Mouse (Mus musculus): ENCODE results near the gene Cnot6l. TPM values are rescaled to one million over a fixed set of nuclear protein-coding genes. Genes with fewer than 3 reads are reported as not detected.

The Cnot6l gene
- total RNA-seq, 1 experiment: 8.4 TPM

GRCm38 (mm10) chr5:96183211-96183610 lies 19.2 kb upstream of the Cnot6l start:
- in situ Hi-C loops (cut with MboI; ENCODE audit: low sequenced_read_pairs in 2 of 2, unreplicated experiment in 2 of 2): no loop called here
- no peaks in the 10 kb centered on the region for H3K9me3 ChIP-seq (ENCODE audit: control insufficient read depth, insufficient read depth, low read depth, low read length)
- no peak for TF ChIP-seq HCFC1 (IDR thresholded peaks at IDR 0.05; ENCODE audit: borderline replicate concordance, insufficient read depth, low read length)
- TF ChIP-seq ZNF384 (IDR thresholded peaks at IDR 0.05; ENCODE audit: low read depth, low read length): no peak
- no peak for TF ChIP-seq CHD2 (IDR thresholded peaks at IDR 0.05; ENCODE audit: low read depth, low read length)
- TF ChIP-seq ZC3H11A (IDR thresholded peaks at IDR 0.05; ENCODE audit: borderline replicate concordance, low read depth, low read length): no peak
- no peak for TF ChIP-seq MAFK (IDR thresholded peaks at IDR 0.05; ENCODE audit: insufficient read depth, low read depth, low read length)
- no peaks in the 10 kb centered on the region for H3K36me3 ChIP-seq (ENCODE audit: control insufficient read depth, insufficient read depth, low read length, poor library complexity, severe bottlenecking)
- no peak overlapping the region for H3K4me3 ChIP-seq (ENCODE audit: insufficient read depth in 1 of 2, low read depth in 1 of 2, low read length in 2 of 2, poor library complexity in 1 of 2, severe bottlenecking in 1 of 2)
- no peaks in the 10 kb centered on the region for H3K4me1 ChIP-seq (ENCODE audit: control insufficient read depth in 2 of 2, insufficient read depth in 2 of 2, low read length in 2 of 2, poor library complexity in 1 of 2)
- no peak for DNase-seq (ENCODE audit: low read depth, low spot score)
- no peak overlapping the region for H3K9ac ChIP-seq (ENCODE audit: insufficient read depth, low read depth, low read length, poor library complexity, severe bottlenecking)
- H3K27ac ChIP-seq (ENCODE audit: insufficient read depth, low read depth, low read length, poor library complexity, severe bottlenecking): no peak overlapping the region; the same call in 1 of the 2 replicates

- Histone ChIP-seq H3K27ac (ENCODE audit: insufficient read depth, low read depth, low read length, poor library complexity, severe bottlenecking) (no peak overlapping the region), H3K9me3 (ENCODE audit: control insufficient read depth, insufficient read depth, low read depth, low read length) (no peaks in the 10 kb centered on the region), H3K9ac (ENCODE audit: insufficient read depth, low read depth, low read length, poor library complexity, severe bottlenecking) (no peak overlapping the region), H3K36me3 (ENCODE audit: control insufficient read depth, insufficient read depth, low read length, poor library complexity, severe bottlenecking) (no peaks in the 10 kb centered on the region), H3K4me3 (ENCODE audit: insufficient read depth in 1 of 2, low read depth in 1 of 2, low read length in 2 of 2, poor library complexity in 1 of 2, severe bottlenecking in 1 of 2) (no peak overlapping the region), H3K4me1 (ENCODE audit: control insufficient read depth in 2 of 2, insufficient read depth in 2 of 2, low read length in 2 of 2, poor library complexity in 1 of 2) (no peaks in the 10 kb centered on the region)
- DNase-seq (ENCODE audit: low read depth, low spot score): no peak
- in situ Hi-C loops (cut with MboI; ENCODE audit: low sequenced_read_pairs in 2 of 2, unreplicated experiment in 2 of 2): no loop called here
- TF ChIP-seq ZNF384 (IDR thresholded peaks at IDR 0.05; ENCODE audit: low read depth, low read length): no peak
- no peak for TF ChIP-seq HCFC1 (IDR thresholded peaks at IDR 0.05; ENCODE audit: borderline replicate concordance, insufficient read depth, low read length)
- no peak for TF ChIP-seq CHD2 (IDR thresholded peaks at IDR 0.05; ENCODE audit: low read depth, low read length)
- no peak for TF ChIP-seq ZC3H11A (IDR thresholded peaks at IDR 0.05; ENCODE audit: borderline replicate concordance, low read depth, low read length)
- TF ChIP-seq MAFK (IDR thresholded peaks at IDR 0.05; ENCODE audit: insufficient read depth, low read depth, low read length): no peak
These were observed 12.9 kb upstream of the Cnot6l start for GRCm38 (mm10) chr5:96176879-96177358.

GRCm38 (mm10) chr5:96176121-96176520 lies 12.2 kb upstream of the Cnot6l start:
- Histone ChIP-seq H3K4me3 (ENCODE audit: insufficient read depth in 1 of 2, low read depth in 1 of 2, low read length in 2 of 2, poor library complexity in 1 of 2, severe bottlenecking in 1 of 2) (no peak overlapping the region), H3K9ac (ENCODE audit: insufficient read depth, low read depth, low read length, poor library complexity, severe bottlenecking) (no peak overlapping the region), H3K27ac (ENCODE audit: insufficient read depth, low read depth, low read length, poor library complexity, severe bottlenecking) (no peak overlapping the region), H3K36me3 (ENCODE audit: control insufficient read depth, insufficient read depth, low read length, poor library complexity, severe bottlenecking) (no peaks in the 10 kb centered on the region), H3K4me1 (ENCODE audit: control insufficient read depth in 2 of 2, insufficient read depth in 2 of 2, low read length in 2 of 2, poor library complexity in 1 of 2) (no peaks in the 10 kb centered on the region), H3K9me3 (ENCODE audit: control insufficient read depth, insufficient read depth, low read depth, low read length) (no peaks in the 10 kb centered on the region)
- no peak for TF ChIP-seq ZC3H11A (IDR thresholded peaks at IDR 0.05; ENCODE audit: borderline replicate concordance, low read depth, low read length)
- no peak for TF ChIP-seq MAFK (IDR thresholded peaks at IDR 0.05; ENCODE audit: insufficient read depth, low read depth, low read length)
- TF ChIP-seq HCFC1 (IDR thresholded peaks at IDR 0.05; ENCODE audit: borderline replicate concordance, insufficient read depth, low read length): no peak
- no peak for TF ChIP-seq CHD2 (IDR thresholded peaks at IDR 0.05; ENCODE audit: low read depth, low read length)
- no peak for TF ChIP-seq ZNF384 (IDR thresholded peaks at IDR 0.05; ENCODE audit: low read depth, low read length)
- in situ Hi-C loops (cut with MboI; ENCODE audit: low sequenced_read_pairs in 2 of 2, unreplicated experiment in 2 of 2): no loop called here
- DNase-seq (ENCODE audit: low read depth, low spot score): no peak

- in situ Hi-C loops (cut with MboI; ENCODE audit: low sequenced_read_pairs in 2 of 2, unreplicated experiment in 2 of 2): no loop called here
- no peaks in the 10 kb centered on the region for H3K9me3 ChIP-seq (ENCODE audit: control insufficient read depth, insufficient read depth, low read depth, low read length)
- no peak for DNase-seq (ENCODE audit: low read depth, low spot score)
- no peak overlapping the region for H3K9ac ChIP-seq (ENCODE audit: insufficient read depth, low read depth, low read length, poor library complexity, severe bottlenecking)
- TF ChIP-seq HCFC1 (IDR thresholded peaks at IDR 0.05; ENCODE audit: borderline replicate concordance, insufficient read depth, low read length): no peak
- TF ChIP-seq CHD2 (IDR thresholded peaks at IDR 0.05; ENCODE audit: low read depth, low read length): no peak
- no peak for TF ChIP-seq MAFK (IDR thresholded peaks at IDR 0.05; ENCODE audit: insufficient read depth, low read depth, low read length)
- no peak for TF ChIP-seq ZNF384 (IDR thresholded peaks at IDR 0.05; ENCODE audit: low read depth, low read length)
- TF ChIP-seq ZC3H11A (IDR thresholded peaks at IDR 0.05; ENCODE audit: borderline replicate concordance, low read depth, low read length): no peak
- no peak overlapping the region for H3K27ac ChIP-seq (ENCODE audit: insufficient read depth, low read depth, low read length, poor library complexity, severe bottlenecking)
- H3K4me3 ChIP-seq (ENCODE audit: insufficient read depth in 1 of 2, low read depth in 1 of 2, low read length in 2 of 2, poor library complexity in 1 of 2, severe bottlenecking in 1 of 2): no peak overlapping the region
- no peaks in the 10 kb centered on the region for H3K36me3 ChIP-seq (ENCODE audit: control insufficient read depth, insufficient read depth, low read length, poor library complexity, severe bottlenecking)
- no peaks in the 10 kb centered on the region for H3K4me1 ChIP-seq (ENCODE audit: control insufficient read depth in 2 of 2, insufficient read depth in 2 of 2, low read length in 2 of 2, poor library complexity in 1 of 2)
These were observed 7.8 kb upstream of the Cnot6l start for GRCm38 (mm10) chr5:96171765-96172164.

GRCm38 (mm10) chr5:96170443-96170842 lies 6.5 kb upstream of the Cnot6l start:
- in situ Hi-C loops (cut with MboI; ENCODE audit: low sequenced_read_pairs in 2 of 2, unreplicated experiment in 2 of 2): no loop called here
- H3K4me1 ChIP-seq (ENCODE audit: control insufficient read depth in 2 of 2, insufficient read depth in 2 of 2, low read length in 2 of 2, poor library complexity in 1 of 2): no peaks in the 10 kb centered on the region
- H3K27ac ChIP-seq (ENCODE audit: insufficient read depth, low read depth, low read length, poor library complexity, severe bottlenecking): no peak overlapping the region
- DNase-seq (ENCODE audit: low read depth, low spot score): no peak
- no peaks in the 10 kb centered on the region for H3K36me3 ChIP-seq (ENCODE audit: control insufficient read depth, insufficient read depth, low read length, poor library complexity, severe bottlenecking)
- H3K9ac ChIP-seq (ENCODE audit: insufficient read depth, low read depth, low read length, poor library complexity, severe bottlenecking): no peak overlapping the region
- no peak for TF ChIP-seq MAFK (IDR thresholded peaks at IDR 0.05; ENCODE audit: insufficient read depth, low read depth, low read length)
- no peak for TF ChIP-seq CHD2 (IDR thresholded peaks at IDR 0.05; ENCODE audit: low read depth, low read length)
- TF ChIP-seq ZNF384 (IDR thresholded peaks at IDR 0.05; ENCODE audit: low read depth, low read length): no peak
- TF ChIP-seq ZC3H11A (IDR thresholded peaks at IDR 0.05; ENCODE audit: borderline replicate concordance, low read depth, low read length): no peak
- H3K4me3 ChIP-seq (ENCODE audit: insufficient read depth in 1 of 2, low read depth in 1 of 2, low read length in 2 of 2, poor library complexity in 1 of 2, severe bottlenecking in 1 of 2): no peak overlapping the region
- H3K9me3 ChIP-seq (ENCODE audit: control insufficient read depth, insufficient read depth, low read depth, low read length): no peaks in the 10 kb centered on the region

All from ES-E14 (cell line).